Mouse (Mus musculus): ENCODE measurements around the gene Ints2.

The Ints2 gene

GRCm38 (mm10) chr11:86174173-86174572 is 83.2 kb downstream of the Ints2 start:
- DNase-seq (ENCODE audit: low read depth, low spot score): peak; percentile 21

- DNase-seq (ENCODE audit: low read depth, low spot score): no peak
These were observed 86.6 kb downstream of the Ints2 start for GRCm38 (mm10) chr11:86170743-86171142.

Measured in telencephalon, adult 2 months (tissue).